Mouse (Mus musculus): Measurements from ENCODE around the gene Wdr81.

- no peak for TF ChIP-seq POLR2A (IDR thresholded peaks at IDR 0.05; ENCODE audit: low read depth, low read length)
- TF ChIP-seq CTCF (IDR thresholded peaks at IDR 0.05; ENCODE audit: extremely low read depth, insufficient read depth, insufficient read length, insufficient replicate concordance), result no peak
Observed at GRCm38 (mm10) chr11:75395611-75396010, 58.9 kb downstream of the Wdr81 start.

Measured in spleen, adult 2 months (tissue).